Mouse (Mus musculus): ENCODE data around the gene Cyren. TPM values are rescaled to one million over a fixed set of nuclear protein-coding genes. Genes with fewer than 3 reads are reported as not detected.

Gene Cyren
- polyA plus RNA-seq, 1 experiment from 2014 or later = 5.7 TPM

GRCm38 (mm10) chr6:34903441-34903840, 25.6 kb upstream of the Cyren start:
- H3K4me1 ChIP-seq (ENCODE audit: control insufficient read depth, low read depth, low read length) = peaks cover 35% of the 10 kb centered on the region
- H3K27me3 ChIP-seq (ENCODE audit: control insufficient read depth, insufficient read depth, low read depth, low read length) = no peaks in the 10 kb centered on the region
- peaks cover 35% of the 10 kb centered on the region for H3K36me3 ChIP-seq (ENCODE audit: control insufficient read depth, insufficient read depth)
- no peak overlapping the region for H3K9ac ChIP-seq (ENCODE audit: low read depth, low read length)
- WGBS (ENCODE audit: insufficient replicate concordance) = 63% methylated on average over 5 of the region's 5 CpGs
- H3K4me2 ChIP-seq (ENCODE audit: low read depth, low read length) = no peak overlapping the region
- ATAC-seq (ENCODE audit: low read depth) = no peak
- no peak overlapping the region for H3K4me3 ChIP-seq (ENCODE audit: low read depth, low read length)
- H3K27ac ChIP-seq (ENCODE audit: low read length) = no peak overlapping the region
- H3K9me3 ChIP-seq (replicated peaks; ENCODE audit: control insufficient read depth, low read length) = no peaks in the 10 kb centered on the region

GRCm38 (mm10) chr6:34902578-34902977, 24.7 kb upstream of the Cyren start:
- H3K27ac ChIP-seq (ENCODE audit: low read length) = no peak overlapping the region
- no peak for ATAC-seq (ENCODE audit: low read depth)
- peaks cover 32% of the 10 kb centered on the region for H3K36me3 ChIP-seq (ENCODE audit: control insufficient read depth, insufficient read depth)
- 87% methylated on average over 7 of the region's 7 CpGs for WGBS (ENCODE audit: insufficient replicate concordance)
- no peak overlapping the region for H3K4me3 ChIP-seq (ENCODE audit: low read depth, low read length)
- no peak overlapping the region for H3K4me2 ChIP-seq (ENCODE audit: low read depth, low read length)
- no peaks in the 10 kb centered on the region for H3K9me3 ChIP-seq (replicated peaks; ENCODE audit: control insufficient read depth, low read length)
- H3K4me1 ChIP-seq (ENCODE audit: control insufficient read depth, low read depth, low read length) = peaks cover 27% of the 10 kb centered on the region
- no peaks in the 10 kb centered on the region for H3K27me3 ChIP-seq (ENCODE audit: control insufficient read depth, insufficient read depth, low read depth, low read length)
- H3K9ac ChIP-seq (ENCODE audit: low read depth, low read length) = no peak overlapping the region

- H3K36me3 ChIP-seq (ENCODE audit: control insufficient read depth, insufficient read depth) = peaks cover 32% of the 10 kb centered on the region
- WGBS (ENCODE audit: insufficient replicate concordance) = 49% methylated on average over 9 of the region's 9 CpGs
- ATAC-seq (ENCODE audit: low read depth) = peak; percentile 40; the same call in 1 of the 2 replicates
- no peaks in the 10 kb centered on the region for H3K27me3 ChIP-seq (ENCODE audit: control insufficient read depth, insufficient read depth, low read depth, low read length)
- H3K9me3 ChIP-seq (replicated peaks; ENCODE audit: control insufficient read depth, low read length) = no peaks in the 10 kb centered on the region
- H3K4me1 ChIP-seq (ENCODE audit: control insufficient read depth, low read depth, low read length) = peaks cover 21% of the 10 kb centered on the region
- no peak overlapping the region for H3K9ac ChIP-seq (ENCODE audit: low read depth, low read length)
- no peak overlapping the region for H3K4me2 ChIP-seq (ENCODE audit: low read depth, low read length)
- H3K27ac ChIP-seq (ENCODE audit: low read length) = no peak overlapping the region
- H3K4me3 ChIP-seq (ENCODE audit: low read depth, low read length) = no peak overlapping the region
Measured at GRCm38 (mm10) chr6:34901911-34902444, 24.1 kb upstream of the Cyren start.

GRCm38 (mm10) chr6:34900990-34901389, 23.1 kb upstream of the Cyren start:
- ATAC-seq (ENCODE audit: low read depth) = no peak
- Histone ChIP-seq H3K9ac (ENCODE audit: low read depth, low read length) (no peak overlapping the region), H3K4me3 (ENCODE audit: low read depth, low read length) (no peak overlapping the region), H3K4me1 (ENCODE audit: control insufficient read depth, low read depth, low read length) (peaks cover 11% of the 10 kb centered on the region), H3K9me3 (replicated peaks; ENCODE audit: control insufficient read depth, low read length) (no peaks in the 10 kb centered on the region), H3K27ac (ENCODE audit: low read length) (no peak overlapping the region), H3K4me2 (ENCODE audit: low read depth, low read length) (no peak overlapping the region), H3K27me3 (ENCODE audit: control insufficient read depth, insufficient read depth, low read depth, low read length) (no peaks in the 10 kb centered on the region), H3K36me3 (ENCODE audit: control insufficient read depth, insufficient read depth) (peaks cover 36% of the 10 kb centered on the region)
- WGBS (ENCODE audit: insufficient replicate concordance) = 92% methylated on average over 2 of the region's 2 CpGs

GRCm38 (mm10) chr6:34899127-34899526, 21.3 kb upstream of the Cyren start:
- peak; percentile 72 for ATAC-seq (ENCODE audit: low read depth)
- 34% methylated on average over 2 of the region's 2 CpGs for WGBS (ENCODE audit: insufficient replicate concordance)
- no peak overlapping the region for H3K4me3 ChIP-seq (ENCODE audit: low read depth, low read length)
- no peak overlapping the region for H3K9ac ChIP-seq (ENCODE audit: low read depth, low read length)
- peaks cover 11% of the 10 kb centered on the region for H3K4me1 ChIP-seq (ENCODE audit: control insufficient read depth, low read depth, low read length)
- H3K27ac ChIP-seq (ENCODE audit: low read length) = no peak overlapping the region
- H3K27me3 ChIP-seq (ENCODE audit: control insufficient read depth, insufficient read depth, low read depth, low read length) = no peaks in the 10 kb centered on the region
- H3K4me2 ChIP-seq (ENCODE audit: low read depth, low read length) = no peak overlapping the region
- H3K36me3 ChIP-seq (ENCODE audit: control insufficient read depth, insufficient read depth) = peaks cover 37% of the 10 kb centered on the region
- H3K9me3 ChIP-seq (replicated peaks; ENCODE audit: control insufficient read depth, low read length) = no peaks in the 10 kb centered on the region

DNA sequence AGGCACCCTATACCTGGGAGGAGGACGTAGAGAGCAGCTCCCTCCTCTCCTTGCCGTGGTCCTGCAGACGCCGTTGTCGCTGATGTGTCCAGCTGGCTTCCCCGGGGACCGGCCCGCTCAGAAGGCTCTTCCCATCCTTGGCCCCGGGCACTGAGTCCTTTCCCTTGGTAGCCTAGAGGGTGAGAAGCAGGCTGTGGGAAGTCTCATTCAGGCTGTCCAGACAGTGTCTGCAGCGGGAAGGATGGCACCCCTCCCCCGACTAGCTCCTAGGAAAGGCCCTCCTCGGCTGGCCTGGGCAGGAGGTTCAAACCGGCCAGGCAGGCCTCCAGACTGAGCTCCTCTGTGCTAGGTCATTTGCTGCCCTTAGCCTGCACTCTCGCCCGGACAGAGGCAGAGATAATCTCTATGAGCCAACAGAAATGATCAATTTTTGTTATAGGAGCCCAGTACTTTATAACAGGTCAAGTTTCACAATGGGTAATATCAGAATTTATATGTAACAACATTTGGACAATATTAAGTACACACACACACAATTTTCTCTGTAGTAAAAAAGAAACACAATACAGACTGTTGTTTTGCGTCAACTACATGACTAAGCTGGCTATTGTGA, 18.4 kb upstream of the Cyren start:
- 83% methylated on average over 16 of the region's 16 CpGs for WGBS (ENCODE audit: insufficient replicate concordance)
- Histone ChIP-seq H3K9ac (ENCODE audit: low read depth, low read length) (no peak overlapping the region), H3K27me3 (ENCODE audit: control insufficient read depth, insufficient read depth, low read depth, low read length) (no peaks in the 10 kb centered on the region), H3K9me3 (replicated peaks; ENCODE audit: control insufficient read depth, low read length) (no peaks in the 10 kb centered on the region), H3K4me1 (ENCODE audit: control insufficient read depth, low read depth, low read length) (peaks cover 3% of the 10 kb centered on the region; the same call in 1 of the 2 replicates), H3K36me3 (ENCODE audit: control insufficient read depth, insufficient read depth) (peaks cover 43% of the 10 kb centered on the region), H3K4me2 (ENCODE audit: low read depth, low read length) (no peak overlapping the region), H3K27ac (ENCODE audit: low read length) (no peak overlapping the region), H3K4me3 (ENCODE audit: low read depth, low read length) (no peak overlapping the region)
- ATAC-seq (ENCODE audit: low read depth) = no peak

DNA sequence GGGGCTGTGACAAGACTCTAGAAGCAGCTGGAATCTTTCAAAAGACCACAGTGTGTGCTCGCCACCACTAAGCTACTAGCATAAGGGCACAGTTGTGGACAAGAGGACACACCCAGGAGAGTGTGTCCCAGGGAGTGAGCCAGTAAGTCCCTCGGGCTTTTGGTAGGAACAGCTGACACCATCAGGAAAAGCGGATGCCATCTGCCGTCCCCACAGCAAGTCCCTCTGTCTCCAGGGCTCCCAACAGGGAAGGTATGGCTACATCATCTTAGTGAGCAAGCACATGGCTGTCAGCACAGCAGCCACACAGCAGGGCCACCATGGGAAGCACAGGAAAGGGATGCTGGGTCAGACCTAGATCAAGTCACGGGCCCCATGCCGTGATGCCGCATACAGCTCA, 17.7 kb upstream of the Cyren start:
- no peak for ATAC-seq (ENCODE audit: low read depth)
- Histone ChIP-seq H3K4me2 (ENCODE audit: low read depth, low read length) (no peak overlapping the region), H3K27me3 (ENCODE audit: control insufficient read depth, insufficient read depth, low read depth, low read length) (no peaks in the 10 kb centered on the region), H3K36me3 (ENCODE audit: control insufficient read depth, insufficient read depth) (peaks cover 43% of the 10 kb centered on the region), H3K27ac (ENCODE audit: low read length) (no peak overlapping the region), H3K9me3 (replicated peaks; ENCODE audit: control insufficient read depth, low read length) (no peaks in the 10 kb centered on the region), H3K4me3 (ENCODE audit: low read depth, low read length) (no peak overlapping the region), H3K9ac (ENCODE audit: low read depth, low read length) (no peak overlapping the region), H3K4me1 (ENCODE audit: control insufficient read depth, low read depth, low read length) (peaks cover 3% of the 10 kb centered on the region; the same call in 1 of the 2 replicates)
- 85% methylated on average over 7 of the region's 7 CpGs for WGBS (ENCODE audit: insufficient replicate concordance)

DNA sequence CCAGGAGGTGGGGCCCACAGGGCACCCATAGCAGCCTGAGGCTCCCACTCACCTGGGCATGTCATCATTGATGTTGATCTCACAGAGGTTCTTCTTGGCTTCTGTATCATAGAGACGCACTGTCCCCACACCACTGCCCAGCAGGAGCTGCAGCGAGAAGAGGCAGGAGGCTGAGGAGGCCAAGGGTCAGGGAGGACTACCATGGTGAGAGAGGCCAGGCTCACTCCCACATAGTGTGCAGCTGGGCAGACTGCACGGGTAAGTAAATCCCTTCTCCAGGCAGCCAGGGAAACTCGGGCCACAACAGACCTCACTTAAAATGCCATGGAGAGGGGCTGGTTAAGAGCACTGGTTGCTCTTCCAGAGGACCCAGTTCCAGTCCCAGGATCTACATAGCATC, 11.3 kb upstream of the Cyren start:
- no peak; the same call in 1 of the 2 replicates for ATAC-seq (ENCODE audit: low read depth)
- H3K4me1 ChIP-seq (ENCODE audit: control insufficient read depth, low read depth, low read length) = no peaks in the 10 kb centered on the region
- H3K4me3 ChIP-seq (ENCODE audit: low read depth, low read length) = no peak overlapping the region
- H3K9me3 ChIP-seq (replicated peaks; ENCODE audit: control insufficient read depth, low read length) = no peaks in the 10 kb centered on the region
- peaks cover 43% of the 10 kb centered on the region for H3K36me3 ChIP-seq (ENCODE audit: control insufficient read depth, insufficient read depth)
- no peak overlapping the region for H3K27ac ChIP-seq (ENCODE audit: low read length)
- no peak overlapping the region for H3K4me2 ChIP-seq (ENCODE audit: low read depth, low read length)
- H3K9ac ChIP-seq (ENCODE audit: low read depth, low read length) = no peak overlapping the region
- WGBS (ENCODE audit: insufficient replicate concordance) = 83% methylated on average over 4 of the region's 4 CpGs
- H3K27me3 ChIP-seq (ENCODE audit: control insufficient read depth, insufficient read depth, low read depth, low read length) = no peaks in the 10 kb centered on the region

DNA sequence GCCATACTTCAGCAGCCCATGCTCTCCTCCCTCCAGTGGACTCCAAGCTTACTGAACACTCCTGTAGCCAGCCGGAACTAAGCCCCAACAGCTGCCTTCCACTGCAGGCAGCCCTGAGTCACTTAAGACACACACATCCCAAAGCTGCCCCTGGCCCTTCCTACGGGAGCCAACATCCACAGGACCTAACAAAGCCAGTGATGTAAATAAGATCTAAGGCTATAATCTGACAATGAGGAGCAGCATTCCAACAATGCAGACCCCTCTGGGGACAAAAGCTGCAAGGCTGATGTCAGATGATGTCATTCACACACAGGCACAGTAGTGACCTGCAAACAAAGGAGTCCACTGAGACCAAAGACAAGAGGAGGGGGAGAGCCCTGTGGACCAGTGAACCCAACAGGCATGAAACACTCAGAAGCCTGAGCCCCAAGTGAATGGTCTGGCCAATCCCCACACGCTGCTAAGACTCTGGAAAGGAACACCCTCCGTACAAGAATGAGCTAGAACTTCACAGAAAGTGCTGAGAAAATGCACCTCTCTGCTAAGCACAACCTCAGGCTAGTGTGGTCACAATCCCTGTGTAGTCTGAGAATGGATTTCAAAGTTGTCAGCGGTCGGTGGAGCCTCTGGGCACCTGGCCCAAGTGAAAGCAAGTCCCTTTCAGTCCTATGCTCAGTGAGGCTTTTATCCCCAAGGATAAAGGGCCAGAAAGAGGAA, 9.4 kb upstream of the Cyren start:
- Histone ChIP-seq H3K36me3 (ENCODE audit: control insufficient read depth, insufficient read depth) (peaks cover 38% of the 10 kb centered on the region), H3K27me3 (ENCODE audit: control insufficient read depth, insufficient read depth, low read depth, low read length) (no peaks in the 10 kb centered on the region), H3K4me3 (ENCODE audit: low read depth, low read length) (no peak overlapping the region), H3K4me2 (ENCODE audit: low read depth, low read length) (no peak overlapping the region), H3K9ac (ENCODE audit: low read depth, low read length) (no peak overlapping the region), H3K4me1 (ENCODE audit: control insufficient read depth, low read depth, low read length) (no peaks in the 10 kb centered on the region), H3K9me3 (replicated peaks; ENCODE audit: control insufficient read depth, low read length) (no peaks in the 10 kb centered on the region), H3K27ac (ENCODE audit: low read length) (no peak overlapping the region)
- WGBS (ENCODE audit: insufficient replicate concordance) = 87% methylated on average over 6 of the region's 6 CpGs
- no peak for ATAC-seq (ENCODE audit: low read depth)

All from liver, embryonic 16.5 days (tissue).